Mouse (Mus musculus): ENCODE data around the gene Frem3. TPM values are rescaled to one million over a fixed set of nuclear protein-coding genes. Genes with fewer than 3 reads are reported as not detected.

The Frem3 gene
- 0.04 TPM in 1 of 2 replicates, not detected in the other for polyA plus RNA-seq (2016; fragmentation: Nextera tagmentation; extraction: Ambion mirVana)

- peaks cover 13% of the 10 kb centered on the region for H3K4me1 ChIP-seq (replicated peaks)
- H3K27me3 ChIP-seq, result peaks cover 37% of the 10 kb centered on the region
- H3K9ac ChIP-seq (replicated peaks), result no peak within 1 kb of the TSS
- H3K9me3 ChIP-seq, result no peaks in the 10 kb centered on the region
- 3% methylated on average over 32 of the region's 32 CpGs for WGBS
- peak within 1 kb of the TSS; percentile 58 for H3K4me2 ChIP-seq
- ATAC-seq (ENCODE audit: insufficient number of reproducible peaks, insufficient read depth, low FRiP score, low TSS enrichment, low read depth), result no peak
- H3K36me3 ChIP-seq, result no peaks in the 10 kb centered on the region
- peak within 1 kb of the TSS; percentile 31 for H3K4me3 ChIP-seq (replicated peaks)
- no peak within 1 kb of the TSS for H3K27ac ChIP-seq
Measured at GRCm38 (mm10) chr8:80610549-80611440, at the start of gene Frem3. Frem3 (plus strand) TSS chr8:80611080.

DNA sequence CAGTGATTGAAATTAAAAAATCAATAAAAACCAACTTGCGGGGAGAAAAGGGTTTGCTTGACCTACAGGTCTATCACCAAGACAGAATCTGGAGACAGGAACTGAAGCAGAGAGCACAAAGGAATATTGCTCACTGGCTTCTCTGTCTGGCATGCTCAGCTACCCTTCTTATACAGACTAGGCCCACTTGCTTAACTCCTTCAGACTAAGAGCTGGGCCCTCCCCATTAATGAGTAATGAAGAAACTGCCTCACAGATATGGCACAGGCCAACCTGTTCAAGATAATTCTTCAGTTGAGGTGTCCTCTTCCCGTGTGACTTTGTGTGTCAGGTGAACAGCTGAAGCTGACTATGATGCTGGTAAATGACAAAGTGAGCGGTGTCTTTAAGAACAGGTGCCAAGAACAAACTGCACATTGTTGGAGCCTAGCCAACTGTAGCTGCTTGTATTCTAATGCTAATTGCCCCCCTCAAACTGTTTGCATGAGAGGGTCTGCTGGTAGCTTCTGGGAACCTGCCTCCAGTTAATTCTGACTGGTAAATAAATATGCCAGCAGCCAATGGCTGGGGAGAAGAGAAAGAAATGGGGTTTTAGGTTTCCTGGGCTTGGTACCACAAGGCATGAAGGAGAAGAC is 46.6 kb upstream of the Frem3 start:
- WGBS, result 91% methylated on average over 3 of the region's 3 CpGs
- Histone ChIP-seq H3K4me3 (replicated peaks) (no peak overlapping the region), H3K9me3 (no peaks in the 10 kb centered on the region), H3K36me3 (no peaks in the 10 kb centered on the region), H3K4me1 (replicated peaks) (peaks cover 9% of the 10 kb centered on the region; the same call in 1 of the 2 replicates), H3K4me2 (no peak overlapping the region), H3K9ac (replicated peaks) (no peak overlapping the region), H3K27ac (no peak overlapping the region), H3K27me3 (no peaks in the 10 kb centered on the region)
- ATAC-seq (ENCODE audit: insufficient number of reproducible peaks, insufficient read depth, low FRiP score, low TSS enrichment, low read depth), result no peak

GRCm38 (mm10) chr8:80567471-80567870 is 43.4 kb upstream of the Frem3 start:
- Histone ChIP-seq H3K4me2 (no peak overlapping the region), H3K9me3 (no peaks in the 10 kb centered on the region), H3K27ac (no peak overlapping the region), H3K36me3 (no peaks in the 10 kb centered on the region), H3K4me3 (replicated peaks) (no peak overlapping the region), H3K4me1 (replicated peaks) (peaks cover 9% of the 10 kb centered on the region; the same call in 1 of the 2 replicates), H3K27me3 (no peaks in the 10 kb centered on the region), H3K9ac (replicated peaks) (no peak overlapping the region)
- ATAC-seq (ENCODE audit: insufficient number of reproducible peaks, insufficient read depth, low FRiP score, low TSS enrichment, low read depth), result no peak
- WGBS, result 83% methylated on average over 1 of the region's 1 CpGs

- Histone ChIP-seq H3K27ac (0 out of 2 replicates have a peak overlapping the region, but pooled peaks have one; percentile 2), H3K4me3 (replicated peaks) (no peak overlapping the region), H3K4me2 (no peak overlapping the region), H3K27me3 (no peaks in the 10 kb centered on the region), H3K36me3 (no peaks in the 10 kb centered on the region), H3K4me1 (replicated peaks) (peaks cover 9% of the 10 kb centered on the region; the same call in 1 of the 2 replicates), H3K9ac (replicated peaks) (no peak overlapping the region), H3K9me3 (no peaks in the 10 kb centered on the region)
- no peak for ATAC-seq (ENCODE audit: insufficient number of reproducible peaks, insufficient read depth, low FRiP score, low TSS enrichment, low read depth)
- WGBS, result 35% methylated on average over 6 of the region's 6 CpGs
Measured at GRCm38 (mm10) chr8:80568243-80568995, 42.5 kb upstream of the Frem3 start.

DNA sequence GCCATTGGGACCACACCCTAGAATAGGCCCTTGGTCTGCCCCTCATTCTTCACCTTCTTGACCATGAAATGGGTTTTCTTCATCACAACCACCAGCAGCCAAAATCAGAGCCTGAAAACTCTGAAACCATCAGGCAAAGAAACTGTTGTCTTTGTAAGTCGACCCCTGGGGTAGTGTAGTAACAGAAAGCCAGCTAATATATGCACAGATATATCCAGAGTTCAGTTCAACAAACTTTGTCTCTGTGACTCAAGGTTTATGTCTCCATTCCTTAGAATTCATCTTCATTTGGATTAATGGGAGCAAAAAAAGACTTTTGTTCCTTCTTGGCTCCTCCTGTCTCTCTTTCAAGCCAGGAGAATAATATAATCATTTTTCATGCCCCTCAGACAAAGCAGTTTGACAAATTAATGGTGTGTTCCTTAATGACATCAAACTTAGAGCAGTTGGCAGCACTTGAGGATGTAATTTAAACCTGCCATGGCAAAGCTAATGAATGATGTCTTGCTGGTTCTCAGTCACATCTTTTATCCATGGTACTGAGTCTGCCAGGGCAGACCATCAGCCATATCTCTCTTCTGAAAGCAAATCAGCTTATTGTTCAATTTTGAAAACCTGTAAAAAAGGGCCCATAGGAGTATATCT is 38.3 kb upstream of the Frem3 start:
- H3K27me3 ChIP-seq, result no peaks in the 10 kb centered on the region
- H3K9me3 ChIP-seq, result no peaks in the 10 kb centered on the region
- no peak for ATAC-seq (ENCODE audit: insufficient number of reproducible peaks, insufficient read depth, low FRiP score, low TSS enrichment, low read depth)
- no peak overlapping the region for H3K27ac ChIP-seq
- no peak overlapping the region for H3K9ac ChIP-seq (replicated peaks)
- WGBS, result 63% methylated on average over 1 of the region's 1 CpGs
- no peak overlapping the region for H3K4me3 ChIP-seq (replicated peaks)
- H3K4me2 ChIP-seq, result no peak overlapping the region
- peaks cover 9% of the 10 kb centered on the region; the same call in 1 of the 2 replicates for H3K4me1 ChIP-seq (replicated peaks)
- H3K36me3 ChIP-seq, result no peaks in the 10 kb centered on the region

GRCm38 (mm10) chr8:80577126-80577525 is 33.8 kb upstream of the Frem3 start:
- no peaks in the 10 kb centered on the region for H3K9me3 ChIP-seq
- H3K9ac ChIP-seq (replicated peaks), result no peak overlapping the region
- no peaks in the 10 kb centered on the region for H3K36me3 ChIP-seq
- H3K4me1 ChIP-seq (replicated peaks), result no peaks in the 10 kb centered on the region
- 90% methylated on average over 2 of the region's 2 CpGs for WGBS
- H3K27me3 ChIP-seq, result no peaks in the 10 kb centered on the region
- no peak overlapping the region for H3K27ac ChIP-seq
- ATAC-seq (ENCODE audit: insufficient number of reproducible peaks, insufficient read depth, low FRiP score, low TSS enrichment, low read depth), result no peak
- H3K4me3 ChIP-seq (replicated peaks), result no peak overlapping the region
- no peak overlapping the region for H3K4me2 ChIP-seq

GRCm38 (mm10) chr8:80579038-80579437 is 31.8 kb upstream of the Frem3 start:
- H3K9me3 ChIP-seq, result no peaks in the 10 kb centered on the region
- H3K36me3 ChIP-seq, result no peaks in the 10 kb centered on the region
- 75% methylated on average over 1 of the region's 1 CpGs for WGBS
- H3K27ac ChIP-seq, result no peak overlapping the region
- no peaks in the 10 kb centered on the region for H3K27me3 ChIP-seq
- no peak overlapping the region for H3K4me2 ChIP-seq
- ATAC-seq (ENCODE audit: insufficient number of reproducible peaks, insufficient read depth, low FRiP score, low TSS enrichment, low read depth), result no peak
- no peak overlapping the region for H3K9ac ChIP-seq (replicated peaks)
- no peaks in the 10 kb centered on the region for H3K4me1 ChIP-seq (replicated peaks)
- no peak overlapping the region for H3K4me3 ChIP-seq (replicated peaks)

- ATAC-seq (ENCODE audit: insufficient number of reproducible peaks, insufficient read depth, low FRiP score, low TSS enrichment, low read depth), result no peak
- 59% methylated on average over 5 of the region's 5 CpGs for WGBS
Measured at GRCm38 (mm10) chr8:80592626-80593025, 18.3 kb upstream of the Frem3 start.

DNA sequence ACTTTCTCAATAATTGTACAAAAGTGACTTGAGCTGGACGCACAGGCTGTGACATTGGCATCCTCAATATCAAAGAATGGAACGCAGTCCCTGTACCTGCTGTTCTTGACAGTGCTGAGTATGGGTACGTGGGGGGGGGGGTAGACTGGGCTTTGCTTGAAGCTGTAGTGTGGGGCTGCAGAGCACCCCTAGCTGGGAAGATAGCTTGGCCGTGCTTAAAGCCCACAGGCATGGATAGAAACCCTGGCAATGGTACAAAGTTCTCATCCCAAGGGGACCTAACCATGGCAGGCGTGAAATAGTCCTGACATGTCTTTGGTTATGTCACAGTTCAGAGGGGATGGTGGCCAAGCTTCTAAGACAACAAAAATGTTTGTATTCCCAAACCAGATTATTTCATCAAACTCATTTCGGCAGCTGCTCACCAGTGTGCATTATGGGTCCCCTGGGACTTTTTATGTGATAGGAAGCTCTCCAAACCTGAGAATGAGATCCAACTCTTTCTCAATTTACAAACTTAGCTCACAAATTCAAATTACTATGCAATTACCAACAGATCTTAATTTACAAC is 10.2 kb upstream of the Frem3 start:
- no peaks in the 10 kb centered on the region for H3K9me3 ChIP-seq
- no peak overlapping the region for H3K27ac ChIP-seq
- WGBS, result 80% methylated on average over 6 of the region's 6 CpGs
- no peak overlapping the region for H3K9ac ChIP-seq (replicated peaks)
- no peaks in the 10 kb centered on the region for H3K4me1 ChIP-seq (replicated peaks)
- H3K27me3 ChIP-seq, result no peaks in the 10 kb centered on the region
- no peaks in the 10 kb centered on the region for H3K36me3 ChIP-seq
- H3K4me3 ChIP-seq (replicated peaks), result no peak overlapping the region
- no peak overlapping the region for H3K4me2 ChIP-seq
- ATAC-seq (ENCODE audit: insufficient number of reproducible peaks, insufficient read depth, low FRiP score, low TSS enrichment, low read depth), result no peak

More at GRCm38 (mm10) chr8:80592626-80593025, 18.3 kb upstream of the Frem3 start:
- Histone ChIP-seq H3K4me1 (replicated peaks) (peaks cover 6% of the 10 kb centered on the region; the same call in 1 of the 2 replicates), H3K27ac (no peak overlapping the region), H3K9ac (replicated peaks) (no peak overlapping the region), H3K4me3 (replicated peaks) (no peak overlapping the region), H3K36me3 (no peaks in the 10 kb centered on the region), H3K27me3 (no peaks in the 10 kb centered on the region), H3K9me3 (no peaks in the 10 kb centered on the region), H3K4me2 (no peak overlapping the region)

DNA sequence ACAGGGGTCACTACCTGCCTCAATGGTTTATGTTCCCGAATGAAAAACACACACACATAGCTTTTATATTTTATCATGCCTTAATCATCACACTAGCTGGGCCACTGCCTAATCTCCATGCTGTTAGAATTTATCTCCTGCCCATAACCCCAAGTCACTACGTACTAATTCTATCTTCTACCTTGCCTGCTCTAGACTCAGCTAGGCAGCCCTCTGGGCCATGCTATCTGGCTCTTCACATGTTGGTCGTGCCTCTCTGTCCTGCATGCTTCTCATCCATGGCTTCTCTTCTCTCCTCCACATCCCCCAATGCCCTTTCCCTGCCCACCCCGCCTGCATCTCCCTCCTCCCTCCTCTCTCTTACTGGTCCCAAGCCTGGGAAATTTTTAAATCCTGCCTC is 9.0 kb upstream of the Frem3 start:
- Histone ChIP-seq H3K9me3 (no peaks in the 10 kb centered on the region), H3K27ac (no peak overlapping the region), H3K4me3 (replicated peaks) (no peak overlapping the region), H3K4me1 (replicated peaks) (no peaks in the 10 kb centered on the region), H3K27me3 (no peaks in the 10 kb centered on the region), H3K9ac (replicated peaks) (no peak overlapping the region), H3K4me2 (no peak overlapping the region), H3K36me3 (no peaks in the 10 kb centered on the region)
- ATAC-seq (ENCODE audit: insufficient number of reproducible peaks, insufficient read depth, low FRiP score, low TSS enrichment, low read depth), result no peak
- 72% methylated on average over 4 of the region's 4 CpGs for WGBS

Measured in limb, embryonic 12.5 days (tissue).